ENCODE assay signal across 22 mouse cellular contexts in genomic region chr16:23177856-23178255, GRCm38 (mm10). TPM values are rescaled to one million over a fixed set of nuclear protein-coding genes. Genes with fewer than 3 reads are reported as not detected.
DNase-seq lines count a peak whose midpoint lies in the region; ATAC-seq and TF ChIP-seq lines count a peak whose summit lies in the region.
"Had no signal": no experiment of that assay in that cellular context is flagged by ENCODE, and none has a peak within 500 bp of the region (broad histone marks: within the 10 kb centered on the region; RNA-seq: fewer than 3 reads in every experiment).

No protein-coding gene starts in this region.

- no peaks in the 10 kb centered on the region for H3K27me3 ChIP-seq in spleen, adult 2 months (ENCODE audit: control insufficient read depth, insufficient read depth, low read length)
- no peaks in the 10 kb centered on the region for H3K27me3 ChIP-seq in forebrain, embryonic 12.5 days
- H3K27me3 ChIP-seq: CH12.LX; embryonic facial prominence, embryonic 12.5 days; Patski had no signal

- H3K9ac ChIP-seq in forebrain, embryonic 12.5 days = no peak overlapping the region
- H3K9ac ChIP-seq: embryonic facial prominence, embryonic 12.5 days had no signal

- no peak overlapping the region for H3K4me3 ChIP-seq in spleen, adult 2 months (ENCODE audit: extremely low read depth, insufficient read depth, insufficient read length)
- no peak overlapping the region for H3K4me3 ChIP-seq in forebrain, embryonic 12.5 days (replicated peaks)
- H3K4me3 ChIP-seq: embryonic facial prominence, embryonic 10.5 days; embryonic facial prominence, embryonic 12.5 days had no signal

- DNase-seq in spleen, adult 2 months (ENCODE audit: low read depth in 1 of 2, low spot score in 2 of 2) = no peak
- no peak for DNase-seq in spleen, adult 12 weeks (ENCODE audit: low spot score)
- peak; percentile 40 for DNase-seq in induced T-regulatory cell, adult 2 months (ENCODE audit: low read depth)
- DNase-seq in adrenal gland, postnatal 25 days = no peak
- DNase-seq: adrenal gland, adult 8-10 months; adrenal gland, postnatal 14 days; cerebellum, adult 11 months; cerebellum, adult 18-20 months; cerebellum, adult 9-10 months; cerebellum, postnatal 10 days; cerebellum, postnatal 25 days had no signal

- H3K9me3 ChIP-seq in forebrain, embryonic 12.5 days = no peaks in the 10 kb centered on the region
- H3K9me3 ChIP-seq: embryonic facial prominence, embryonic 12.5 days; G1E had no signal

- no peak for ATAC-seq in forebrain, embryonic 12.5 days (ENCODE audit: low FRiP score)
- ATAC-seq: activated CD4-positive, CD25-positive, alpha-beta regulatory T cell, adult 4 months; forebrain, embryonic 14.5 days; forebrain, embryonic 16.5 days; Patski had no signal

- H3K4me2 ChIP-seq in forebrain, embryonic 12.5 days = no peak overlapping the region
- H3K4me2 ChIP-seq: embryonic facial prominence, embryonic 12.5 days had no signal

- peak overlapping the region; percentile 82; the same call in 1 of the 2 replicates for H3K27ac ChIP-seq in spleen, adult 2 months (ENCODE audit: insufficient read depth, low read length)
- no peak overlapping the region for H3K27ac ChIP-seq in forebrain, embryonic 12.5 days
- H3K27ac ChIP-seq: embryonic facial prominence, embryonic 10.5 days; embryonic facial prominence, embryonic 12.5 days had no signal

- TF ChIP-seq POLR2A in spleen, adult 2 months (IDR thresholded peaks at IDR 0.05; ENCODE audit: low read depth, low read length) = no peak

- H3K4me1 ChIP-seq in spleen, adult 2 months (ENCODE audit: control insufficient read depth, insufficient read depth, insufficient read length) = peaks cover 13% of the 10 kb centered on the region
- no peaks in the 10 kb centered on the region for H3K4me1 ChIP-seq in forebrain, embryonic 12.5 days
- H3K4me1 ChIP-seq: embryonic facial prominence, embryonic 10.5 days; embryonic facial prominence, embryonic 12.5 days had no signal

- no peak for TF ChIP-seq CTCF in spleen, adult 2 months (IDR thresholded peaks at IDR 0.05; ENCODE audit: extremely low read depth, insufficient read depth, insufficient read length, insufficient replicate concordance)

- H3K36me3 ChIP-seq in spleen, adult 2 months (ENCODE audit: control insufficient read depth, insufficient read depth, low read length) = no peaks in the 10 kb centered on the region
- H3K36me3 ChIP-seq in forebrain, embryonic 12.5 days (replicated peaks) = no peaks in the 10 kb centered on the region
- H3K36me3 ChIP-seq: embryonic facial prominence, embryonic 10.5 days; embryonic facial prominence, embryonic 12.5 days; G1E had no signal

- WGBS in spleen, adult 2 months = 83% methylated on average over 2 of the region's 2 CpGs
- WGBS in forebrain, embryonic 12.5 days = 96% methylated on average over 2 of the region's 2 CpGs

RNA-seq across cellular contexts. Expression of gene Adipoq, which starts 31.5 kb away (rescaled TPM):
- 2.9 and 5.8 TPM in 2 replicates for polyA plus RNA-seq in spleen, adult 2 months (2012; rRNA removed)
- total RNA-seq in adrenal gland, postnatal 25 days (2021) = 138 and 160 TPM in 2 replicates
- polyA plus RNA-seq in forebrain, embryonic 12.5 days (2016; fragmentation: Nextera tagmentation; extraction: Ambion mirVana) = not detected in 2 replicates
- polyA plus RNA-seq: activated CD4-positive, CD25-positive, alpha-beta regulatory T cell, adult 4 months; C2C12; embryonic facial prominence, embryonic 10.5 days; embryonic facial prominence, embryonic 12.5 days; forebrain, embryonic 11.5 days; forebrain, embryonic 14.5 days; forebrain, embryonic 16.5 days; G1E; Patski had no signal

RNA-seq across cellular contexts. Expression of gene St6gal1, which starts 46.7 kb away (rescaled TPM):
- 30.5 and 33.1 TPM in 2 replicates for polyA plus RNA-seq in spleen, adult 2 months (2012; rRNA removed)
- total RNA-seq in adrenal gland, postnatal 25 days (2021) = 48.4 and 50.5 TPM in 2 replicates
- polyA plus RNA-seq in forebrain, embryonic 12.5 days (2016; fragmentation: Nextera tagmentation; extraction: Ambion mirVana) = 34.6 and 36.2 TPM in 2 replicates

RNA-seq across cellular contexts. Expression of gene Rfc4, which starts 50.3 kb away (rescaled TPM):
- polyA plus RNA-seq in spleen, adult 2 months (2012; rRNA removed) = 0.22 and 0.63 TPM in 2 replicates
- 9.9 and 10.4 TPM in 2 replicates for total RNA-seq in adrenal gland, postnatal 25 days (2021)
- polyA plus RNA-seq in forebrain, embryonic 12.5 days (2016; fragmentation: Nextera tagmentation; extraction: Ambion mirVana) = 181 and 190 TPM in 2 replicates

Comparison
In these comparisons a context has a peak if more than half of its experiments do, and no peak if none do; other contexts are left out.
1. RNA of gene Rfc4, which starts 50.3 kb away (polyA plus RNA-seq): 181 to 190 TPM in forebrain, embryonic 12.5 days; 0.22 to 0.63 TPM in spleen, adult 2 months; every median in the first group is over 100 times any median in the second.